Mouse (Mus musculus) limb, embryonic 10.5 days (tissue): Measurements from ENCODE around the gene Dock8. TPM values are rescaled to one million over a fixed set of nuclear protein-coding genes. Genes with fewer than 3 reads are reported as not detected.

ENCODE experiments used
- DNase-seq: peaks from one replicate; pipeline ENCODE4 v3.0.0-alpha.2; 2017; ENCODE audit warnings: low spot score
- H3K27ac ChIP-seq: fragments of 300-500 bp; sonication (generic); 2 replicates; pipeline ENCODE4 v1.5.1; 2016; ENCODE audit warnings: mild to moderate bottlenecking
- H3K27me3 ChIP-seq: fragments of 300-500 bp; sonication (generic); 2 replicates; pipeline ENCODE4 v1.6.1; 2016; ENCODE audit warnings: low read depth, mild to moderate bottlenecking; ENCODE audit not compliant: poor library complexity, severe bottlenecking
- H3K36me3 ChIP-seq: fragments of 300-500 bp; sonication (generic); 2 replicates; pipeline ENCODE4 v1.6.1; 2016; ENCODE audit warnings: mild to moderate bottlenecking, moderate library complexity
- H3K4me1 ChIP-seq: fragments of 300-500 bp; sonication (generic); 2 replicates; pipeline ENCODE4 v1.6.1; 2016
- H3K4me3 ChIP-seq: fragments of 300-500 bp; sonication (generic); 2 replicates; pipeline ENCODE4 v1.5.1; 2016; ENCODE audit warnings: mild to moderate bottlenecking, moderate library complexity
- H3K9me3 ChIP-seq: fragments of 300-500 bp; sonication (generic); replicated peaks from 2 replicates; pipeline ENCODE4 v1.6.1; 2016; ENCODE audit warnings: mild to moderate bottlenecking
- WGBS: fragments of 180-500 bp; shearing (Covaris S2); methylation state at CpG from one replicate; pipeline ENCODE4 v1.1.7; 2016; 5-methylcytosine and 5-hydroxymethylcytosine counted together
- polyA plus RNA-seq: library from polyadenylated mRNA; unstranded; fragments of >200 nt; fragmentation: Nextera tagmentation; extraction: Ambion mirVana; gene quantifications from 2 replicates; pipeline ENCODE4 v1.2.1, GENCODE M21; 2016

Dock8 gene
- 1.2 TPM in 2 replicates for polyA plus RNA-seq

GRCm38 (mm10) chr19:24999201-24999886 lies at the start of gene Dock8:
TSS of gene Dock8 (plus strand) at chr19:24999534.
- H3K36me3 ChIP-seq = no peaks in the 10 kb centered on the region
- H3K4me1 ChIP-seq = peaks cover 17% of the 10 kb centered on the region
- DNase-seq = peak; percentile 72
- peak within 1 kb of the TSS; percentile 75 for H3K27ac ChIP-seq
- WGBS = under 1% methylated on average over 109 of the region's 109 CpGs
- H3K4me3 ChIP-seq = peak within 1 kb of the TSS; percentile 81
- H3K9me3 ChIP-seq = no peaks in the 10 kb centered on the region
- peaks cover 72% of the 10 kb centered on the region for H3K27me3 ChIP-seq

- WGBS = 50% methylated on average over 3 of the region's 3 CpGs
- DNase-seq = no peak
Measured at GRCm38 (mm10) chr19:24958531-24958930, 40.8 kb upstream of the Dock8 start.

GRCm38 (mm10) chr19:24961172-24961962 lies 38.0 kb upstream of the Dock8 start, which contains the start of gene Cbwd1:
TSS of gene Cbwd1 (minus strand) at chr19:24961610.
- Histone ChIP-seq H3K9me3 (no peaks in the 10 kb centered on the region), H3K27me3 (no peaks in the 10 kb centered on the region), H3K36me3 (peaks cover 13% of the 10 kb centered on the region), H3K4me3 (peak within 1 kb of the TSS; percentile 73), H3K4me1 (peaks cover 8% of the 10 kb centered on the region), H3K27ac (peak within 1 kb of the TSS; percentile 73)
- WGBS = under 1% methylated on average over 36 of the region's 36 CpGs
- DNase-seq = peak; percentile 99

More at GRCm38 (mm10) chr19:24958531-24958930, 40.8 kb upstream of the Dock8 start:
- Histone ChIP-seq H3K27me3 (no peaks in the 10 kb centered on the region), H3K27ac (no peak overlapping the region), H3K4me3 (no peak overlapping the region), H3K36me3 (peaks cover 36% of the 10 kb centered on the region), H3K9me3 (no peaks in the 10 kb centered on the region), H3K4me1 (peaks cover 8% of the 10 kb centered on the region)

GRCm38 (mm10) chr19:24966203-24966602 lies 33.1 kb upstream of the Dock8 start:
- Histone ChIP-seq H3K4me3 (no peak overlapping the region), H3K27ac (no peak overlapping the region), H3K9me3 (no peaks in the 10 kb centered on the region), H3K27me3 (no peaks in the 10 kb centered on the region), H3K4me1 (no peaks in the 10 kb centered on the region), H3K36me3 (no peaks in the 10 kb centered on the region)
- 89% methylated on average over 2 of the region's 2 CpGs for WGBS
- DNase-seq = no peak

GRCm38 (mm10) chr19:24966941-24967340 lies 32.4 kb upstream of the Dock8 start:
- WGBS = 86% methylated on average over 2 of the region's 2 CpGs

GRCm38 (mm10) chr19:24971307-24971706 lies 28.0 kb upstream of the Dock8 start:
- DNase-seq = no peak
- Histone ChIP-seq H3K9me3 (no peaks in the 10 kb centered on the region), H3K4me1 (no peaks in the 10 kb centered on the region), H3K27ac (no peak overlapping the region), H3K4me3 (no peak overlapping the region), H3K27me3 (no peaks in the 10 kb centered on the region), H3K36me3 (no peaks in the 10 kb centered on the region)
- 83% methylated on average over 7 of the region's 7 CpGs for WGBS

More at GRCm38 (mm10) chr19:24966941-24967340, 32.4 kb upstream of the Dock8 start:
- H3K27me3 ChIP-seq = no peaks in the 10 kb centered on the region
- no peak overlapping the region for H3K4me3 ChIP-seq
- H3K4me1 ChIP-seq = no peaks in the 10 kb centered on the region
- H3K36me3 ChIP-seq = no peaks in the 10 kb centered on the region
- DNase-seq = no peak
- no peaks in the 10 kb centered on the region for H3K9me3 ChIP-seq
- H3K27ac ChIP-seq = no peak overlapping the region

GRCm38 (mm10) chr19:24972701-24973390 lies 26.5 kb upstream of the Dock8 start:
- Histone ChIP-seq H3K36me3 (no peaks in the 10 kb centered on the region), H3K4me3 (no peak overlapping the region), H3K27ac (no peak overlapping the region), H3K4me1 (no peaks in the 10 kb centered on the region), H3K27me3 (no peaks in the 10 kb centered on the region), H3K9me3 (no peaks in the 10 kb centered on the region)
- WGBS = 89% methylated on average over 3 of the region's 3 CpGs
- DNase-seq = no peak

GRCm38 (mm10) chr19:24977991-24978390 lies 21.3 kb upstream of the Dock8 start:
- Histone ChIP-seq H3K27ac (no peak overlapping the region), H3K4me3 (no peak overlapping the region), H3K4me1 (no peaks in the 10 kb centered on the region), H3K36me3 (no peaks in the 10 kb centered on the region), H3K9me3 (no peaks in the 10 kb centered on the region), H3K27me3 (no peaks in the 10 kb centered on the region)
- WGBS = 73% methylated on average over 11 of the region's 11 CpGs
- no peak for DNase-seq

- no peaks in the 10 kb centered on the region for H3K9me3 ChIP-seq
- no peaks in the 10 kb centered on the region for H3K27me3 ChIP-seq
- no peaks in the 10 kb centered on the region for H3K4me1 ChIP-seq
- H3K4me3 ChIP-seq = no peak overlapping the region
- WGBS = 93% methylated on average over 10 of the region's 10 CpGs
- H3K27ac ChIP-seq = no peak overlapping the region
- no peaks in the 10 kb centered on the region for H3K36me3 ChIP-seq
- DNase-seq = no peak
Measured at GRCm38 (mm10) chr19:24978852-24979842, 20.2 kb upstream of the Dock8 start.

GRCm38 (mm10) chr19:24981294-24981693 lies 18.0 kb upstream of the Dock8 start:
- H3K27ac ChIP-seq = no peak overlapping the region
- no peaks in the 10 kb centered on the region for H3K4me1 ChIP-seq
- no peaks in the 10 kb centered on the region for H3K27me3 ChIP-seq
- no peak for DNase-seq
- H3K9me3 ChIP-seq = no peaks in the 10 kb centered on the region
- WGBS = 88% methylated on average over 8 of the region's 8 CpGs
- H3K36me3 ChIP-seq = no peaks in the 10 kb centered on the region
- no peak overlapping the region for H3K4me3 ChIP-seq

GRCm38 (mm10) chr19:24983050-24983449 lies 16.3 kb upstream of the Dock8 start:
- DNase-seq = no peak
- WGBS = 89% methylated on average over 4 of the region's 4 CpGs
- Histone ChIP-seq H3K36me3 (no peaks in the 10 kb centered on the region), H3K27ac (no peak overlapping the region), H3K27me3 (no peaks in the 10 kb centered on the region), H3K9me3 (no peaks in the 10 kb centered on the region), H3K4me3 (no peak overlapping the region), H3K4me1 (no peaks in the 10 kb centered on the region)
